Mouse (Mus musculus) CH12F3 (cell line): ENCODE measurements around the gene Enah.

Experiments
- in situ Hi-C: fragments of 300-500 bp; cut with MboI; formaldehyde crosslinking; loops from 2 replicates; pipeline ENCODE4 v1.14.3; 2020; ENCODE audit warnings: low sequenced_read_pairs

Gene Enah

GRCm38 (mm10) chr1:181881532-181881931, 138.3 kb downstream of the Enah start:
- in situ Hi-C loops: loop anchor here (5.0 kb wide), 1 partner anchor 149 kb away; no protein-coding TSS in a partner anchor

DNA sequence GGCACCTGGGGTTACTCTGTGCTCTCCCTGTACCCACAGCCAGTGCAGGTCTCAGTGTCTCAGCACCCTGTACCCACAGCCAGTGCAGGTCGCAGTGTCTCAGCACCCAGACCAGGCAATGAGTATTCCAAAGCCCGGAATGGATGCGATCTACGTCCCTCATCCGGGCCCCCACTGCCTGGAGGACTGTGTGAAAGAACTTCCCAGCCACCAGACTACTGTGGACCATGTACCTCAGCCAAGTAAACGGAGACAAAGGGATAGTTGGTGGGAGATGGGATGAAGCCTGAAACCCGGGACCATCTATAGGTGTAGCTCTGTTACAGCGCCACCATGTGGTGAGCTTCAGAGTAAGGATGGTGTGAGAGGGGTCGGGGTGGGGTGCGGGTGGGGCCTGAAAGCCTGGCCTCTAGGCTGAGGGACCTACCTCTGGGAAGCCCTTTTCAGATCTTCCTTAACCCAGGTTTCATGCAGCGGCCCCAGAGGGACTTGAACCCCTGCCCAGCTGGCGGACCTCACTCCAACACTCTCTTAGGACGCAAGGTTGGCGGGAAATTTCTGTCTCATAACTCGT, 139.0 kb downstream of the Enah start:
- in situ Hi-C loops: loop anchor here (5.0 kb wide), 1 partner anchor 149 kb away; no protein-coding TSS in a partner anchor

DNA sequence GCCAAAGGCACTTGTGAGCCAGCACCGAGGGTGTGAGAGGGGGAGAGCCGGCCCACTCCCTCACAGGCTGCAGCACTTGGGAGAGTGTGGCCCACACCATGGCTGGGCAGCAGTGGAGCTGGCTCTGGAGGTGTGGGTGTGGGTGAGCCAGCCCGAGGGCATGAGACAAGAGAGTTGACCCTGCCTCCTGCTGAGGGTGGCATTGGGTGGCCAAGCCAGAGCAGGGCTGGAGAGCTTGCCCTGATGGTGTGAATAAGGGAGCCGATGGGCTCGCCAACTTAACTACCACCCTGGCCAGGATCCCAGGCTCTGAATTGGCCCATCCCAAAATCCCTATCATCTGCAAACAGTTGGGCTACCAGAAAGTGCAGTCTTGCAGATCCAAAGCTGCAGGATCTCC, 141.4 kb downstream of the Enah start:
- in situ Hi-C loops: no loop called here

DNA sequence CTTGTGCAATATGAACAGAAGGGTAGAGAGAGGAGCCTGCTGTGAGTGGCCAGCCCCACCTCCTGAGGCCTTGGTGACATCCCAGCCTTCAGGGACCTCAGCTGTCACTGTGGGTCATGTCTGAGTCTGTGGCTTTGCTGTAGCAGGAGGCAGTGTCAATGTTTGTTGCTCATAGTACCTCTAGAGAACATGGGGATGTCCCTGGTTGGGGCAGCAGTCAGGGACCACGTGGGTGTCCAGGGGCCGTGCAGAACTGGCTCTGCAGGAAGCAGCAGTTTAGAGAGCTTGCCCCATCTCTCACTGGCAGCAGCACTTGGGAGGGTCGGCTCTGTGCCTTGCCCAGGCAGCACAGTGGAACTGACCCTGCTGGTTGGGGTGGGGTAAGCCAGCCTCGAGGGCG, 142.7 kb downstream of the Enah start:
- in situ Hi-C loops: no loop called here

GRCm38 (mm10) chr1:181876656-181877055, 143.1 kb downstream of the Enah start:
- in situ Hi-C loops: no loop called here

DNA sequence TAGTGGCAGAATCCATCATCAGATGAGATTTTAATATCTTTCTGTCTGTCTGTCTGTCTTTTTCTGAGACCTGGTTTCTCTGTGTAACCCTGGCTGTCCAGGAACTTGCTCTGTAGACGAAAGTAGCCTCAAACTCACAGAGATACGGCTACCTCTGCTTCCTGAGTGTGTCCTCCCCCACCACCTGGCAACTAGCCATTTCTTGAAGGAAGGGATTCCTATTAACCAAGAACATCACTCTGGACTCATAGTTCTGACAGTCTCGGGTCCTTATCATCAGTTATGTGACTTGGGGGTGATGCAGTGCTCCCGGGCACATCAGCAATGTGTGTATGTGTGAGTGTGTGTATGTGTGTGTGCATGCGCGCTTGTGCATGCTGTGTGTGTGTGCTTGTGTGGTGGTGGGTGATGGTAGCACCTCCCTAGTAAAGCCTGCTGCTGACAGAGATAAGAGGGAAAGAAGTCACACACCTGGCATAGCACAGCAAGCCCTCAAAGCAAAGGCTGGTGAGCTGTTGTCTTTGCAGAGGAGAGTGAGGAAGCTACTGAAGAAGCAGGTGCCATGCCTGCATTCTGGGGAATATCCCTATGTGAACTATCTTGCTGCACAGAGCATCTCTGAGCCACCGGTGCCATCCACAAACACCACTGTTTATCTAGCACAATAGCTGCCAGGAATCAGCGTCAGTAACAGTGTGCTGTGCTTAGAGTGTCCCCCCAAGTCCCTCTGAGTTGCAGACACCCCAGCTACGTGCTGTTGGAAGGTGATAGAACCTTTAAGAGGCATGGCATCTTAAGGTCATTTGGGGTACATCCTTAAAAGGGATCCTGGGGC, 146.5 kb downstream of the Enah start:
- in situ Hi-C loops: no loop called here

DNA sequence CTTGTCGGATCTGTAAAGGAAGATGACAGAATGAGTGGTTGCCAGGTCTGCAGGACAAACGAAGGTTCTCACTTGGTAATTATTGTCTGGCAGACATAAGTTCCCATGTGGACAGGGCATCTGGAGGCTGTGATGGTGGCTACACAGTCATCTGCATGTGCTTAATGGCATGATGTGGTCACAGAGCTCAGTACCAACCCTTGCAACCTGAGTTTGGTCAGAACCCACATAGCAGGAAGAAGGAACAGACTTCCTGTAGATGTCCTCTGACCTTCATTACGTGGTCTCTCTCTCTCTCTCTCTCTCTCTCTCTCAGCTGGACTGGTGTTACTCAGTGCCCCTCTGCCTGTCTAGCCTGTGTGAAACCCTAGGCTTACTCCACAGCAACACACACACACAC, 147.2 kb downstream of the Enah start:
- in situ Hi-C loops: no loop called here

DNA sequence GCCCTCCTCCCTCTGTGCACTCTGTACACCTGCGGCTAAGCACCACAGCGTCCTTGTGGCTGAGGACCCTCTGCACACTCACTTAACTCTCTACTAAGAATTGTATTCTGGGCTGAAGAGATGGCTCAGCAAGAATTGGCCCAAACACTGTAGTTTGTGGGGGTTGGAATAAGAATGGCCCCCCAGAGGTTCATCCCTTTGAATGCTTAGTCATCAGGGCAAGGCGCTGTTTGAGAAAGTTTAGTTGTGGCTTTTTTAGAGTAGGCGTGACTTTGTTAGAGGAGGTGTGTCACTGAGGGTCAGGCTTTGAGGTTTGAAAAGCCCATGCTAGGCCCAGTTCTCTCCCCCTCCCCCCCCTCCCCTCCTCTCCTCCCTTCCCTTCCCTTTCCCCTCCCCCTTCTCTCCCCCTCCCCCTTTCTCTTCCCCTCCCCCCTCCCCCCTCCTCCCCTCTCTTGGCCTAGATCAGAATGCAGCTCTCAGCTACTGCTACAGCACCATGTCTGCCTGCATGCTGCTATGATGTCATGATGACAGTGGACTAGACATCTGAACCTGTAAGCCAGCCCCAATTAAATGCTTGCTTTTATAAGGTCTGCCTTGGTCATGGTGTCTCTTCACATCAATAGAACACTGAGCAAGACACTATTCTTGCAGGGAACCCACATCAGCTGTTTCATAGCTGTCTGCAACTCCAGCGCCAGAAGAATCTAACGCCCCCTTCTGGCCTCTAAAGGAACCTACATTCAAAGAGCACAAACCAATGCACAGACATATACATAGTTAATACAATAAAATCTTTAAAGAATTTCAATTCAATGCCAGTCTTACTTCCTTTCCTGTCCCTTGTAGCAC, 153.1 kb downstream of the Enah start:
- in situ Hi-C loops: no loop called here

GRCm38 (mm10) chr1:181865863-181866216, 153.9 kb downstream of the Enah start:
- in situ Hi-C loops: no loop called here

GRCm38 (mm10) chr1:181864971-181865862, 154.6 kb downstream of the Enah start:
- in situ Hi-C loops: no loop called here

GRCm38 (mm10) chr1:181863431-181863830, 156.4 kb downstream of the Enah start:
- in situ Hi-C loops: no loop called here

DNA sequence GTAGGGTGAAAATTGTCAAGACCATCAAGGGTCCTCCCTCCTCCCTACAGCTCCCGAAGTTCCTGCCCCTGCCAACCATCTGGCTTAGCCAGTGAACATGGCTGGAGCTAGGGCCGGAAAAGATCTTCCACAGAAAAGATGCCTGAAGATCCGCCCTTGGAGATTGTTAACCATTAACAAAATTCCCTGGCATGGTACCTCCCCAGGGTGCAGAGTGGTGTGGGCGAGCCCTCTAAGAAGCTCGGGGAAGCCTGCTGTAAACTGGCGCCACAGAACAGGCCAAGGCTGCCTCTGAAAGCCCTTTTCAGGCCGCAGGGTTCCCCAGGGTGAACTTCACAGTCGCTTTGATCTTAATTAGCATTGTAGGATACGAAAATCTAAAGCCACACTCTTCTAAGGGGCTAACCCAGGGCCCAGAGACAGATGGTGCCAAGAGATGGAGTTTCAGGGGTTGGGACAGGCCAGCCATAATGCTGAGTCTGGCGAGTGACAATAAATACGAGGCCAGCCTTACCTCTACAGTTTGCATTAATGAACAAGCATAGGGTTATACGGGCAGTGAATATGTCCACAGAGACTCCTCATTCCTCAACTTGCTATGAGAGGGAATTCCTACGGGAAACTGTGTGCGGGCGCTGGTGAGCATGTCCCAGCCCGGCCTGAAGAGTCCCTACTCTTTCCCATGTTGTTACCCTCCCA, 157.0 kb downstream of the Enah start:
- in situ Hi-C loops: no loop called here

DNA sequence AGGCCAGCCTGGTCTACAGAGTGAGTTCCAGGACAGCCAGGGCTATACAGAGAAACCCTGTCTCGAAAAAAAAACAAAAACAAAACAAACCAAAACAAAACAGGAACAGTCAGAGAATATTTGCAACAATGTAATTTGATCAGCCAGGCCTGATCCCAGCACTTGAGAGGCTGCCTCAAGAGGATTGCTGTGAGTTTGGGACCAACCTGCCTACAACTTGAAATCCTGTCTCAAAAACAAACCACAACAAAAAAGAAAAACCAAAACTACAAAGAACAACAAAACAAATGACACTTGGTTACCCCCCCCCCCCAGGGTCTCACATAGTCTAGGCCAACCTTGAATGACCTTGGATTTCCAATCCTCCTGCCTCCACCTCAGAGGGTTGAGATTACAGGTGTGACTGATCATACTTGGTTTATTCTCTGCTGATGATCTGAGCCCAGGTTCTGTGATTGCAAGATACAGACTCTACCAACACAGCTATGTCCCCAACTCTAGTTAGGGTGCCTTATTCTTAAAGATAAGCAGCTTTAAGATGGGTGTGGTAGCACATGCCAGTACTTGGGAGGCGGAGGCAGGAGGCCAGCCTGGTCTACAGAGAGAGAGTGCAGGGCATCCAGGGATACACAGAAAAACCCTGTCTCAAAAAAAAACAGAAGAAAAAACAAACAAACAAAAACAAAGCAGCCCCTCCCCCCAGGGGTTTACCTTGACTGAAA, 158.4 kb downstream of the Enah start:
- in situ Hi-C loops: no loop called here

DNA sequence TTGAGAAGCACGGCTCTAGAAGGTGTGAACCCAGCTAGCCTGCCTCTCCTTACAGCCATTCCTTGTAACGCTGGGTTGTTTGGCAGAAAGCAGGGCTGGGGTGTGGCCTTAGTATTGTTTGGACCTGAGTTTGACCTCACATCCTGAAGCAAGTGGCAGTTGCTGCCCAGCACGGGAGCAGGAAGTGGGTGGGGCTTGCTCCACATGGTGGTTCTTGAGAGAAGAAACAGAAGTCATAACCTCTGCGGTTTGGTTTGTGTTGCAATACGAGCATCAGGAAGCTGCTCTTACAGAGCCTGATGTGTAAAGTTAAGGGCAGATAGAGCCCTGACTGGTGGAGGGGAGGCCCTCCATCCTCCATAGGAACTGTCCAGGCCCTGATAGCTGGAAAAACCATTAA, 159.1 kb downstream of the Enah start:
- in situ Hi-C loops: no loop called here

DNA sequence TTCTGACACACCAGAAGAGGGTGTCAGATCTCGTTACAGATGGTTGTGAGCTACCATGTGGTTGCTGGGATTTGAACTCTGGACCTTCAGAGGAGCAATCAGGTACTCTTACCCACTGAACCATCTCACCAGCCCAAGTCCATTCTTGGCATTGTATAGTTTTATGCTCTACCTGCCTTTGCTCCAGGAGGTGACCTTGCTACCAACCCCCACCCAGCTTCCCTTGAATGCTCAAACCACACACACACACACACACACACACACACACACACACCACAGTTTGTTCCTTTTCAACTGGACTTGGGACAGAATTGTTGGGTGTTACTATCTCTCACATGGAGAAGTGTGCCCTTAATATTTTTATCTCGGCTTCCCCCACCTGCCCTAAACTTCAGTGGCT, 163.5 kb downstream of the Enah start:
- in situ Hi-C loops: no loop called here

- in situ Hi-C loops: no loop called here
Observed at GRCm38 (mm10) chr1:181854829-181855228, 165.0 kb downstream of the Enah start.

DNA sequence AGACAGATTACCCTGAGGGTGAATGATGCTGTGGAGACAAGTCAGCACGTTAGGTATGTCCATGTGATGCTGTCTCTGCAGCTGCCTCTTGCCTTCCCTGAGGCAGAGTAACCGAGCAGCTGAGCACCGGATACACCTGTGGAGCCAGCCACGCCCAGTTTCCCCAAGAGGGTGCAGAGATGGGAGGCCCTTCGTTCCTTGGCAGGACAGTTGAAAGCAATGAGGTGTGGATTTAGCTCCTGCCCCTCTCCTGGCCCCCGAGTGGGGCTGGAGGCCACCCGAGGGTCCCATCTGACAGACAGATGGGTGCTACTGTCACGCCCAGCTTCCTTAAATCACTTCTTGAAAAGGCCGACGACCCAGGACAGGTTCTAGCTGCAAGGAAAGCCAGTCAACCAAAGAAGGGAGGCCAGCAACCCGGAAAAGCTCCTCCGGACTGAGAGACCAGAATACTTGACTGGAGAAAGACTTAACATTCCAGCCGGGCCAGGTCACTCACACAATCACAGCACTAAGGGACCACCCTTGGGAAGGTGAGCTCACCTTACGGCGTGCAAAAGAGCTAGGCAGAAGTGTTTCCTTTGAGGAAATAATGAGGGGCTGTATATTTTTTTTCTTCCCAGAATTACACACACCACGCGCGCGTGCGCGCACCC, 166.6 kb downstream of the Enah start:
- in situ Hi-C loops: no loop called here

- in situ Hi-C loops: no loop called here
Observed at GRCm38 (mm10) chr1:181852466-181852865, 167.3 kb downstream of the Enah start.
